Mouse (Mus musculus): ENCODE data around the gene 4930452B06Rik.

GRCm38 (mm10) chr14:8514071-8514470 is 152.0 kb downstream of the 4930452B06Rik start:
- TF ChIP-seq EP300 (IDR thresholded peaks at IDR 0.05; ENCODE audit: low read depth) (no peak), CTCF (IDR thresholded peaks at IDR 0.05; ENCODE audit: low read depth) (no peak)
